Mouse (Mus musculus) layer of hippocampus, adult 9-10 months (tissue): ENCODE data around the gene Bckdhb.

Source experiments
- DNase-seq: peaks from one replicate; pipeline ENCODE4 v3.0.0; 2022; ENCODE audit warnings: low spot score

Gene Bckdhb

GRCm38 (mm10) chr9:84108534-84108933 is 183.6 kb downstream of the Bckdhb start:
- DNase-seq: no peak

GRCm38 (mm10) chr9:84109777-84110478 is 185.0 kb downstream of the Bckdhb start:
- DNase-seq: no peak

GRCm38 (mm10) chr9:84110616-84111015 is 185.7 kb downstream of the Bckdhb start:
- no peak for DNase-seq

- DNase-seq: no peak
These were observed 187.4 kb downstream of the Bckdhb start for GRCm38 (mm10) chr9:84112319-84112718.

- no peak for DNase-seq
These were observed 188.1 kb downstream of the Bckdhb start for GRCm38 (mm10) chr9:84112842-84113568.

- no peak for DNase-seq
These were observed 189.3 kb downstream of the Bckdhb start for GRCm38 (mm10) chr9:84114254-84114653.

GRCm38 (mm10) chr9:84117337-84117736 is 192.4 kb downstream of the Bckdhb start:
- no peak for DNase-seq

- no peak for DNase-seq
These were observed 200.1 kb downstream of the Bckdhb start for GRCm38 (mm10) chr9:84124996-84125395.

GRCm38 (mm10) chr9:84130338-84130737 is 205.4 kb downstream of the Bckdhb start:
- DNase-seq: no peak

- no peak for DNase-seq
These were observed 210.1 kb downstream of the Bckdhb start for GRCm38 (mm10) chr9:84135062-84135461.

- DNase-seq: no peak
These were observed 212.2 kb downstream of the Bckdhb start for GRCm38 (mm10) chr9:84137192-84137591.

GRCm38 (mm10) chr9:84148124-84148523 is 223.2 kb downstream of the Bckdhb start:
- no peak for DNase-seq
